28 mouse cellular contexts compared by ENCODE assay signal in the genomic region with DNA sequence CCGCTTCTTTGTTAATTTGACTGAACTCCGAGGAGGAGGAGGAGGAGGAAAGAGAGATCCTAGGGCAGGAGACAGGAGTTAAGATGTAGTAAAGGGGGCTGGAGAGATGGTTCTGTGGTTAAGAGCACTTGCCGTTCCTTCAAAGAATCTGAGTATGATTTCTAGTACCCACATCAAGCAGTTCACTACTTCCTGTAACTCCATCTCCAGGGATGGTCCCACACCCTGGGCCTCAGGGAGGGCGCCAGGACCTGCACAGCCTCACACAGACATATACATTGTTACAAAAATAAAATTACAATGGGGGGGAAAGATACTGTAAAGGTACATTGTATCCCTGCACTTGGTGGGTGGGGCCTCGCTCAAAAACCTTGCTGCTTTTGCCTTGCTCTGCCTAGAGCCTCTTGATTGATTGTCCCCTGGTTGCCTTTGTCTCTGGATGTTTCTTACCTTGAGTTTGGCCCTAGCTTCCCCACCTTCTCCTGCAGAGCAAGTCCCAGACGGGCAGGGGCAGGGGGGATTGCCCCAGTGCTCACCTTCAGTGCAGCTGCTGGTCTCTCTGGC. TPM values are rescaled to one million over a fixed set of nuclear protein-coding genes. Genes with fewer than 3 reads are reported as not detected.
DNase-seq lines count a peak whose midpoint lies in the region; ATAC-seq and TF ChIP-seq lines count a peak whose summit lies in the region.
"Had no signal": no experiment of that assay in that cellular context is flagged by ENCODE, and none has a peak within 500 bp of the region (broad histone marks: within the 10 kb centered on the region; RNA-seq: fewer than 3 reads in every experiment).

No protein-coding gene starts in this region.

- 84% methylated on average over 6 of the region's 6 CpGs for WGBS in midbrain, embryonic 11.5 days
- WGBS in midbrain, embryonic 10.5 days, result 88% methylated on average over 6 of the region's 6 CpGs
- WGBS in liver, postnatal 0 days (ENCODE audit: insufficient replicate concordance), result 66% methylated on average over 6 of the region's 6 CpGs

- no peak for ATAC-seq in midbrain, embryonic 11.5 days (ENCODE audit: low FRiP score)
- ATAC-seq in liver, postnatal 0 days, result no peak
- ATAC-seq: forebrain, embryonic 14.5 days; intestine, postnatal 0 days; Patski had no signal

- TF ChIP-seq CTCF in ES-Bruce4 (IDR thresholded peaks at IDR 0.05; ENCODE audit: low read depth, low read length), result no peak
- TF ChIP-seq CTCF in liver, postnatal 0 days (IDR thresholded peaks at IDR 0.05; ENCODE audit: low read depth), result no peak

- H3K4me1 ChIP-seq in midbrain, embryonic 11.5 days (ENCODE audit: control insufficient read depth, insufficient read depth, low read length), result peaks cover 27% of the 10 kb centered on the region
- H3K4me1 ChIP-seq in midbrain, embryonic 10.5 days, result peaks cover 45% of the 10 kb centered on the region
- peaks cover 2% of the 10 kb centered on the region for H3K4me1 ChIP-seq in ES-Bruce4 (ENCODE audit: control insufficient read depth, insufficient read depth, low read length)
- peaks cover 18% of the 10 kb centered on the region for H3K4me1 ChIP-seq in liver, postnatal 0 days (ENCODE audit: insufficient read depth)

- no peak overlapping the region for H3K4me3 ChIP-seq in midbrain, embryonic 11.5 days (ENCODE audit: low read depth, low read length)
- no peak overlapping the region for H3K4me3 ChIP-seq in midbrain, embryonic 10.5 days
- H3K4me3 ChIP-seq in ES-Bruce4 (ENCODE audit: low read depth, low read length), result peak overlapping the region; percentile 41
- no peak overlapping the region for H3K4me3 ChIP-seq in liver, postnatal 0 days (ENCODE audit: low read depth, low read length)
- H3K4me3 ChIP-seq: embryonic facial prominence, embryonic 15.5 days; erythroblast, embryonic 14.5 days; forebrain, embryonic 10.5 days; heart, embryonic 10.5 days; heart, embryonic 15.5 days had no signal

- H3K36me3 ChIP-seq in midbrain, embryonic 11.5 days (ENCODE audit: control insufficient read depth, insufficient read depth, low read length), result no peaks in the 10 kb centered on the region
- peaks cover 48% of the 10 kb centered on the region for H3K36me3 ChIP-seq in midbrain, embryonic 10.5 days
- H3K36me3 ChIP-seq in ES-Bruce4 (ENCODE audit: control insufficient read depth, insufficient read depth, low read length, poor library complexity, severe bottlenecking), result peaks cover 4% of the 10 kb centered on the region; the same call in 1 of the 2 replicates
- no peaks in the 10 kb centered on the region for H3K36me3 ChIP-seq in liver, postnatal 0 days (replicated peaks; ENCODE audit: insufficient read depth, low read length)
- H3K36me3 ChIP-seq: heart, embryonic 15.5 days had no signal

- H3K27ac ChIP-seq in midbrain, embryonic 11.5 days (ENCODE audit: low read depth, low read length), result no peak overlapping the region
- no peak overlapping the region for H3K27ac ChIP-seq in midbrain, embryonic 10.5 days (replicated peaks)
- peak overlapping the region; percentile 88 for H3K27ac ChIP-seq in ES-Bruce4 (ENCODE audit: insufficient read depth, low read length)
- H3K27ac ChIP-seq in liver, postnatal 0 days (ENCODE audit: low read depth), result no peak overlapping the region
- H3K27ac ChIP-seq: embryonic facial prominence, embryonic 15.5 days; forebrain, embryonic 10.5 days; heart, embryonic 10.5 days; heart, embryonic 15.5 days; hindbrain, embryonic 14.5 days had no signal

- intact Hi-C loops in gastrocnemius, postnatal 14 days (cut with DNase I; ENCODE audit: low total_unique reads), result no loop called here

- H3K9me3 ChIP-seq in midbrain, embryonic 11.5 days (ENCODE audit: control insufficient read depth, low read length), result no peaks in the 10 kb centered on the region
- no peaks in the 10 kb centered on the region for H3K9me3 ChIP-seq in midbrain, embryonic 10.5 days (replicated peaks)
- no peaks in the 10 kb centered on the region for H3K9me3 ChIP-seq in ES-Bruce4 (replicated peaks; ENCODE audit: control insufficient read depth, insufficient read depth, low read length, poor library complexity, severe bottlenecking)
- H3K9me3 ChIP-seq in liver, postnatal 0 days (ENCODE audit: low read length), result no peaks in the 10 kb centered on the region
- H3K9me3 ChIP-seq: embryonic facial prominence, embryonic 15.5 days; forebrain, embryonic 10.5 days; heart, embryonic 10.5 days; heart, embryonic 15.5 days had no signal

- H3K9ac ChIP-seq in midbrain, embryonic 11.5 days (ENCODE audit: low read length), result no peak overlapping the region
- H3K9ac ChIP-seq in ES-Bruce4 (ENCODE audit: low read depth, poor library complexity, severe bottlenecking), result peak overlapping the region; percentile 88
- no peak overlapping the region for H3K9ac ChIP-seq in liver, postnatal 0 days (replicated peaks)
- H3K9ac ChIP-seq: embryonic facial prominence, embryonic 15.5 days; heart, embryonic 15.5 days; hindbrain, embryonic 14.5 days had no signal

- no peaks in the 10 kb centered on the region; the same call in 1 of the 2 replicates for H3K27me3 ChIP-seq in midbrain, embryonic 11.5 days (ENCODE audit: control insufficient read depth, insufficient read depth, low read length)
- peaks cover 49% of the 10 kb centered on the region for H3K27me3 ChIP-seq in midbrain, embryonic 10.5 days (ENCODE audit: low read depth, poor library complexity, severe bottlenecking)
- H3K27me3 ChIP-seq in ES-Bruce4 (ENCODE audit: control insufficient read depth, insufficient read depth, low read length, poor library complexity, severe bottlenecking), result no peaks in the 10 kb centered on the region
- H3K27me3 ChIP-seq in liver, postnatal 0 days (ENCODE audit: insufficient read depth, low read length), result peaks cover 40% of the 10 kb centered on the region
- H3K27me3 ChIP-seq: embryonic facial prominence, embryonic 15.5 days had no signal

- no peak for TF ChIP-seq EP300 in ES-Bruce4 (IDR thresholded peaks at IDR 0.05; ENCODE audit: insufficient read depth, low read depth, low read length)
- TF ChIP-seq EP300 in liver, postnatal 0 days (IDR thresholded peaks at IDR 0.05; ENCODE audit: low read depth), result no peak

- DNase-seq in midbrain, embryonic 11.5 days (ENCODE audit: low spot score, missing footprints), result peak; percentile 70
- DNase-seq in midbrain, embryonic 10.5 days (ENCODE audit: low spot score), result no peak
- peak; percentile 41 for DNase-seq in induced T-regulatory cell, adult 2 months (ENCODE audit: low read depth)
- no peak for DNase-seq in cerebellum, postnatal 25 days
- DNase-seq in liver, postnatal 0 days, result no peak
- no peak for DNase-seq in gastrocnemius, postnatal 14 days
- DNase-seq: adrenal gland, adult 8-10 months; adrenal gland, postnatal 36 days; B cell, adult 2 months; cerebellum, adult 2 months; cerebellum, postnatal 10 days; embryo, embryonic 11 days; heart, adult 18-20 months; heart, postnatal 14 days had no signal

- TF ChIP-seq POLR2A in ES-Bruce4 (IDR thresholded peaks at IDR 0.05; ENCODE audit: insufficient read depth, low read length), result no peak

- H3K4me2 ChIP-seq in midbrain, embryonic 11.5 days, result no peak overlapping the region
- H3K4me2 ChIP-seq in liver, postnatal 0 days (ENCODE audit: low read depth, low read length), result no peak overlapping the region
- H3K4me2 ChIP-seq: embryonic facial prominence, embryonic 15.5 days; heart, embryonic 15.5 days; hindbrain, embryonic 14.5 days had no signal

RNA-seq across cellular contexts. Expression of gene Gli1, which starts 4.2 kb away (rescaled TPM):
- polyA plus RNA-seq in midbrain, embryonic 11.5 days (2014; fragmentation: Nextera tagmentation; extraction: Ambion mirVana), result 3.1 and 4.1 TPM in 2 replicates
- polyA plus RNA-seq in midbrain, embryonic 10.5 days (2016; fragmentation: Nextera tagmentation; extraction: Ambion mirVana), result 7.8 and 11.0 TPM in 2 replicates
- 19.8 and 21.4 TPM in 2 replicates for polyA plus RNA-seq in ES-Bruce4 (2011; ENCODE audit: insufficient read depth, insufficient read length, low read depth, missing spikeins)
- polyA plus RNA-seq in liver, postnatal 0 days (2015; fragmentation: Nextera tagmentation; extraction: Ambion mirVana), result 0.04 TPM in 2 replicates
- 1 to 10 TPM; 2.3 to 2.7 TPM for total RNA-seq in gastrocnemius, postnatal 14 days (2021)
- total RNA-seq: common myeloid progenitor, adult 5-6 weeks; hematopoietic stem cell, adult 5-6 weeks had no signal
- polyA plus RNA-seq: erythroblast, embryonic 14.5 days had no signal

RNA-seq across cellular contexts. Expression of gene Arhgap9, which starts 15.9 kb away (rescaled TPM):
- 1.1 and 1.4 TPM in 2 replicates for polyA plus RNA-seq in midbrain, embryonic 11.5 days (2014; fragmentation: Nextera tagmentation; extraction: Ambion mirVana)
- 1.1 and 1.3 TPM in 2 replicates for polyA plus RNA-seq in midbrain, embryonic 10.5 days (2016; fragmentation: Nextera tagmentation; extraction: Ambion mirVana)
- 8.5 and 9.1 TPM in 2 replicates for polyA plus RNA-seq in ES-Bruce4 (2011; ENCODE audit: insufficient read depth, insufficient read length, low read depth, missing spikeins)
- polyA plus RNA-seq in liver, postnatal 0 days (2015; fragmentation: Nextera tagmentation; extraction: Ambion mirVana), result 13.5 and 14.8 TPM in 2 replicates
- total RNA-seq in gastrocnemius, postnatal 14 days (2021), result 1 to 10 TPM; 1.3 to 2.1 TPM
- polyA plus RNA-seq: Patski had no signal

RNA-seq across cellular contexts. Expression of gene Inhbe, which starts 16.6 kb away (rescaled TPM):
- not detected in 2 replicates for polyA plus RNA-seq in midbrain, embryonic 11.5 days (2014; fragmentation: Nextera tagmentation; extraction: Ambion mirVana)
- polyA plus RNA-seq in midbrain, embryonic 10.5 days (2016; fragmentation: Nextera tagmentation; extraction: Ambion mirVana), result 0.02 TPM in 1 of 2 replicates, not detected in the other
- not detected in 2 replicates for polyA plus RNA-seq in ES-Bruce4 (2011; ENCODE audit: insufficient read depth, insufficient read length, low read depth, missing spikeins)
- 18.4 and 29.0 TPM in 2 replicates for polyA plus RNA-seq in liver, postnatal 0 days (2015; fragmentation: Nextera tagmentation; extraction: Ambion mirVana)
- total RNA-seq in gastrocnemius, postnatal 14 days (2021), result not detected
- total RNA-seq: adrenal gland, postnatal 36 days; common myeloid progenitor, adult 5-6 weeks; gastrocnemius, adult 8-10 months; heart, adult 18-20 months; heart, postnatal 14 days; hematopoietic stem cell, adult 5-6 weeks had no signal
- polyA plus RNA-seq: cerebellum, adult 2 months; embryonic facial prominence, embryonic 11.5 days; erythroblast, embryonic 14.5 days; forebrain, embryonic 10.5 days; forebrain, embryonic 14.5 days; heart, embryonic 10.5 days had no signal

RNA-seq across cellular contexts. Expression of gene Mars, which starts 26.0 kb away (rescaled TPM):
- 185 and 187 TPM in 2 replicates for polyA plus RNA-seq in midbrain, embryonic 11.5 days (2014; fragmentation: Nextera tagmentation; extraction: Ambion mirVana)
- polyA plus RNA-seq in midbrain, embryonic 10.5 days (2016; fragmentation: Nextera tagmentation; extraction: Ambion mirVana), result 180 and 187 TPM in 2 replicates
- polyA plus RNA-seq in ES-Bruce4 (2011; ENCODE audit: insufficient read depth, insufficient read length, low read depth, missing spikeins), result 129 and 136 TPM in 2 replicates
- polyA plus RNA-seq in liver, postnatal 0 days (2015; fragmentation: Nextera tagmentation; extraction: Ambion mirVana), result 51.3 and 62.3 TPM in 2 replicates
- 10 to 100 TPM; 50.3 to 56.0 TPM for total RNA-seq in gastrocnemius, postnatal 14 days (2021)

RNA-seq across cellular contexts. Expression of gene Inhbc, which starts 32.6 kb away (rescaled TPM):
- polyA plus RNA-seq in midbrain, embryonic 11.5 days (2014; fragmentation: Nextera tagmentation; extraction: Ambion mirVana), result not detected in 2 replicates
- polyA plus RNA-seq in midbrain, embryonic 10.5 days (2016; fragmentation: Nextera tagmentation; extraction: Ambion mirVana), result not detected in 2 replicates
- polyA plus RNA-seq in ES-Bruce4 (2011; ENCODE audit: insufficient read depth, insufficient read length, low read depth, missing spikeins), result not detected in 2 replicates
- 21.0 and 27.2 TPM in 2 replicates for polyA plus RNA-seq in liver, postnatal 0 days (2015; fragmentation: Nextera tagmentation; extraction: Ambion mirVana)
- not detected for total RNA-seq in gastrocnemius, postnatal 14 days (2021)
- total RNA-seq: adrenal gland, adult 8-10 months; adrenal gland, postnatal 36 days; common myeloid progenitor, adult 5-6 weeks; gastrocnemius, adult 8-10 months; heart, adult 18-20 months; heart, postnatal 14 days; hematopoietic stem cell, adult 5-6 weeks had no signal
- polyA plus RNA-seq: cerebellum, adult 2 months; embryonic facial prominence, embryonic 11.5 days; embryonic facial prominence, embryonic 15.5 days; erythroblast, embryonic 14.5 days; forebrain, embryonic 10.5 days; forebrain, embryonic 14.5 days; heart, embryonic 15.5 days; hindbrain, embryonic 14.5 days; intestine, postnatal 0 days; Patski had no signal

Comparison
In these comparisons a context has a peak if more than half of its experiments do, and no peak if none do; other contexts are left out.
1. DNase-seq: peak in midbrain, embryonic 11.5 days (single experiment) and induced T-regulatory cell, adult 2 months (single experiment); none in midbrain, embryonic 10.5 days (single experiment), cerebellum, postnatal 25 days (0 of 2), liver, postnatal 0 days (single experiment) and gastrocnemius, postnatal 14 days (single experiment).
2. RNA of gene Inhbe, which starts 16.6 kb away (polyA plus RNA-seq): 18.4 to 29.0 TPM in liver, postnatal 0 days; not detected in ES-Bruce4, 0.02 TPM in midbrain, embryonic 10.5 days and not detected in midbrain, embryonic 11.5 days; every median in the first group is over 10 times any median in the second.